Mouse (Mus musculus): ENCODE measurements around the gene Caprin1. TPM values are rescaled to one million over a fixed set of nuclear protein-coding genes. Genes with fewer than 3 reads are reported as not detected.

The Caprin1 gene
- polyA plus RNA-seq, 1 experiment, result 48.8 TPM

GRCm38 (mm10) chr2:103743988-103744387 is 53.5 kb downstream of the Caprin1 start:
- no peaks in the 10 kb centered on the region for H3K4me1 ChIP-seq (ENCODE audit: control insufficient read depth, insufficient read depth, insufficient read length)
- H3K27me3 ChIP-seq (ENCODE audit: control insufficient read depth, insufficient read depth, low read length), result no peaks in the 10 kb centered on the region
- peak; percentile 30 to 56 for DNase-seq (ENCODE audit: low read depth in 1 of 2, low spot score in 2 of 2)
- TF ChIP-seq POLR2A (IDR thresholded peaks at IDR 0.05; ENCODE audit: low read depth, low read length) (no peak), CTCF (IDR thresholded peaks at IDR 0.05; ENCODE audit: extremely low read depth, insufficient read depth, insufficient read length, insufficient replicate concordance) (peak; percentile 76; the same call in 1 of the 2 replicates)
- H3K4me3 ChIP-seq (ENCODE audit: extremely low read depth, insufficient read depth, insufficient read length), result no peak overlapping the region
- 81% methylated on average over 7 of the region's 7 CpGs for WGBS
- no peak overlapping the region for H3K27ac ChIP-seq (ENCODE audit: insufficient read depth, low read length)
- H3K36me3 ChIP-seq (ENCODE audit: control insufficient read depth, insufficient read depth, low read length), result peaks cover 21% of the 10 kb centered on the region

- H3K27me3 ChIP-seq (ENCODE audit: control insufficient read depth, insufficient read depth, low read length), result no peaks in the 10 kb centered on the region
- H3K36me3 ChIP-seq (ENCODE audit: control insufficient read depth, insufficient read depth, low read length), result peaks cover 24% of the 10 kb centered on the region
- DNase-seq (ENCODE audit: low read depth in 1 of 2, low spot score in 2 of 2), result no peak
- WGBS, result 94% methylated on average over 2 of the region's 2 CpGs
- H3K4me1 ChIP-seq (ENCODE audit: control insufficient read depth, insufficient read depth, insufficient read length), result no peaks in the 10 kb centered on the region
- H3K27ac ChIP-seq (ENCODE audit: insufficient read depth, low read length), result no peak overlapping the region
- TF ChIP-seq POLR2A (IDR thresholded peaks at IDR 0.05; ENCODE audit: low read depth, low read length) (no peak), CTCF (IDR thresholded peaks at IDR 0.05; ENCODE audit: extremely low read depth, insufficient read depth, insufficient read length, insufficient replicate concordance) (no peak)
- H3K4me3 ChIP-seq (ENCODE audit: extremely low read depth, insufficient read depth, insufficient read length), result no peak overlapping the region
Observed at GRCm38 (mm10) chr2:103743536-103743935, 53.9 kb downstream of the Caprin1 start.

GRCm38 (mm10) chr2:103742821-103743220 is 54.6 kb downstream of the Caprin1 start:
- no peak for DNase-seq (ENCODE audit: low read depth in 1 of 2, low spot score in 2 of 2)
- no peak for TF ChIP-seq CTCF (IDR thresholded peaks at IDR 0.05; ENCODE audit: extremely low read depth, insufficient read depth, insufficient read length, insufficient replicate concordance)
- no peak for TF ChIP-seq POLR2A (IDR thresholded peaks at IDR 0.05; ENCODE audit: low read depth, low read length)
- H3K36me3 ChIP-seq (ENCODE audit: control insufficient read depth, insufficient read depth, low read length), result peaks cover 20% of the 10 kb centered on the region
- no peak overlapping the region for H3K4me3 ChIP-seq (ENCODE audit: extremely low read depth, insufficient read depth, insufficient read length)
- no peak overlapping the region for H3K27ac ChIP-seq (ENCODE audit: insufficient read depth, low read length)
- WGBS, result 98% methylated on average over 6 of the region's 6 CpGs
- no peaks in the 10 kb centered on the region for H3K4me1 ChIP-seq (ENCODE audit: control insufficient read depth, insufficient read depth, insufficient read length)
- no peaks in the 10 kb centered on the region for H3K27me3 ChIP-seq (ENCODE audit: control insufficient read depth, insufficient read depth, low read length)

GRCm38 (mm10) chr2:103731423-103731822 is 66.0 kb downstream of the Caprin1 start:
- H3K27me3 ChIP-seq (ENCODE audit: control insufficient read depth, insufficient read depth, low read length), result no peaks in the 10 kb centered on the region
- no peak for TF ChIP-seq CTCF (IDR thresholded peaks at IDR 0.05; ENCODE audit: extremely low read depth, insufficient read depth, insufficient read length, insufficient replicate concordance)
- no peak for TF ChIP-seq POLR2A (IDR thresholded peaks at IDR 0.05; ENCODE audit: low read depth, low read length)
- H3K36me3 ChIP-seq (ENCODE audit: control insufficient read depth, insufficient read depth, low read length), result peaks cover 34% of the 10 kb centered on the region
- 94% methylated on average over 6 of the region's 6 CpGs for whole genome bisulfite sequencing
- H3K4me3 ChIP-seq (ENCODE audit: extremely low read depth, insufficient read depth, insufficient read length), result no peak overlapping the region
- no peak overlapping the region for H3K27ac ChIP-seq (ENCODE audit: insufficient read depth, low read length)
- no peaks in the 10 kb centered on the region for H3K4me1 ChIP-seq (ENCODE audit: control insufficient read depth, insufficient read depth, insufficient read length)
- DNase-seq (ENCODE audit: low read depth in 1 of 2, low spot score in 2 of 2), result no peak

GRCm38 (mm10) chr2:103730999-103731398 is 66.5 kb downstream of the Caprin1 start:
- Histone ChIP-seq H3K4me1 (ENCODE audit: control insufficient read depth, insufficient read depth, insufficient read length) (no peaks in the 10 kb centered on the region), H3K27ac (ENCODE audit: insufficient read depth, low read length) (no peak overlapping the region), H3K27me3 (ENCODE audit: control insufficient read depth, insufficient read depth, low read length) (no peaks in the 10 kb centered on the region), H3K4me3 (ENCODE audit: extremely low read depth, insufficient read depth, insufficient read length) (no peak overlapping the region), H3K36me3 (ENCODE audit: control insufficient read depth, insufficient read depth, low read length) (peaks cover 34% of the 10 kb centered on the region)
- 91% methylated on average over 8 of the region's 8 CpGs for WGBS
- DNase-seq (ENCODE audit: low read depth in 1 of 2, low spot score in 2 of 2), result no peak
- TF ChIP-seq CTCF (IDR thresholded peaks at IDR 0.05; ENCODE audit: extremely low read depth, insufficient read depth, insufficient read length, insufficient replicate concordance), result no peak

- 93% methylated on average over 12 of the region's 12 CpGs for WGBS
- Histone ChIP-seq H3K27ac (ENCODE audit: insufficient read depth, low read length) (no peak overlapping the region), H3K36me3 (ENCODE audit: control insufficient read depth, insufficient read depth, low read length) (peaks cover 31% of the 10 kb centered on the region), H3K27me3 (ENCODE audit: control insufficient read depth, insufficient read depth, low read length) (no peaks in the 10 kb centered on the region), H3K4me3 (ENCODE audit: extremely low read depth, insufficient read depth, insufficient read length) (no peak overlapping the region), H3K4me1 (ENCODE audit: control insufficient read depth, insufficient read depth, insufficient read length) (no peaks in the 10 kb centered on the region)
- DNase-seq (ENCODE audit: low read depth in 1 of 2, low spot score in 2 of 2), result no peak
- TF ChIP-seq CTCF (IDR thresholded peaks at IDR 0.05; ENCODE audit: extremely low read depth, insufficient read depth, insufficient read length, insufficient replicate concordance) (no peak), POLR2A (IDR thresholded peaks at IDR 0.05; ENCODE audit: low read depth, low read length) (no peak)
Observed at GRCm38 (mm10) chr2:103728027-103728540, 69.4 kb downstream of the Caprin1 start.

- TF ChIP-seq POLR2A (IDR thresholded peaks at IDR 0.05; ENCODE audit: low read depth, low read length) (no peak), CTCF (IDR thresholded peaks at IDR 0.05; ENCODE audit: extremely low read depth, insufficient read depth, insufficient read length, insufficient replicate concordance) (no peak)
- H3K4me1 ChIP-seq (ENCODE audit: control insufficient read depth, insufficient read depth, insufficient read length), result no peaks in the 10 kb centered on the region
- no peaks in the 10 kb centered on the region for H3K27me3 ChIP-seq (ENCODE audit: control insufficient read depth, insufficient read depth, low read length)
- WGBS, result 88% methylated on average over 2 of the region's 2 CpGs
- H3K36me3 ChIP-seq (ENCODE audit: control insufficient read depth, insufficient read depth, low read length), result peaks cover 35% of the 10 kb centered on the region
- no peak for DNase-seq (ENCODE audit: low read depth in 1 of 2, low spot score in 2 of 2)
- no peak overlapping the region for H3K27ac ChIP-seq (ENCODE audit: insufficient read depth, low read length)
- no peak overlapping the region for H3K4me3 ChIP-seq (ENCODE audit: extremely low read depth, insufficient read depth, insufficient read length)
Observed at GRCm38 (mm10) chr2:103724521-103724920, 72.9 kb downstream of the Caprin1 start.

All from spleen, adult 2 months (tissue).